Mouse (Mus musculus): Measurements from ENCODE around the gene Ankrd65.

DNA sequence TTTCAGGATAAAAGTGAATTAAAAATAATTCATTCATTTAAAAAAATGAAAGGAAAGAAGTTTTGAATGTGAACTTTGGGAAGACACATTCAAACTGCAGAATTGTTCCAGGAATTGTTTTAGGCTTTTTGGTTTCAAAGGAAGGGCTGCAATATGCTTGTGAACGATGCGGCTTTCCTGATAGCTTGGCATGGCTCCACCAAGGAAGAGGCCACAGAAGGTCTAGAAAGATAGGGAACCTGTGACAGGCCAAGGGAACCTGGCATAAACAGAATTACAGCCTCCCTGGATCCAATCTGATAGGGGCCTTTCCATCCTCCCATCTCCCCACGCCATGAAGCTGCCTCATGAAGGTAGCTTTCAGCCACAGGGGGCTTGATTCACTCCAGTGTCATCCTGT is 1.9 kb upstream of the Ankrd65 start:
- TF ChIP-seq POLR2A (IDR thresholded peaks at IDR 0.05; ENCODE audit: low read depth, low read length) (no peak), CTCF (IDR thresholded peaks at IDR 0.05; ENCODE audit: extremely low read depth, insufficient read depth, insufficient read length, insufficient replicate concordance) (no peak)
